Comparison of ENCODE assay signal across 7 mouse cellular contexts in the genomic region with DNA sequence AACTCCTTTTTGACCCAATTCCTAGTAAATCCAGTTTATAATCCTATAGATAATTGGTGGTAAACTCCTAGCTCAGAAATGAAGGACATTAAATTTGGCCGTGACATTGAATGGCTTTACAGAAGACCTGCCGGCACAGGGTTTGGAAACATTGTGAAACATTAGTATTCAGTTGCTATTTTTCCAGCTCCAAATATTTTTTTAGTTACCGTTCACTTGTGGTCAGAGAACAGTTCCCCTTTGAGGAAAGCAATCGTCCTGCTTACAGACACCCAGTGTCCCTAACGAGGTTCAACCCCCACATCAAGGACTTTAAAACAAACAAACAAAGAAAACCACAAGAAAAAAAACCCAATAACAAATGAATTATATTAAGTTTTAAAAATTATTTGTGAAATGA. TPM values are rescaled to one million over a fixed set of nuclear protein-coding genes. Genes with fewer than 3 reads are reported as not detected.
DNase-seq lines count a peak whose midpoint lies in the region; ATAC-seq and TF ChIP-seq lines count a peak whose summit lies in the region.

No protein-coding gene starts in this region.

- no peak overlapping the region for H3K9ac ChIP-seq in hindbrain, embryonic 12.5 days
- no peak overlapping the region for H3K9ac ChIP-seq in hindbrain, embryonic 11.5 days (ENCODE audit: low read depth, low read length)
- no peak overlapping the region for H3K9ac ChIP-seq in hindbrain, postnatal 0 days (replicated peaks; ENCODE audit: low read length)

- WGBS in hindbrain, embryonic 12.5 days = 76% methylated on average over 5 of the region's 5 CpGs
- WGBS in hindbrain, embryonic 11.5 days = 86% methylated on average over 5 of the region's 5 CpGs
- 57% methylated on average over 5 of the region's 5 CpGs for WGBS in hindbrain, postnatal 0 days

- TF ChIP-seq CTCF in hindbrain, postnatal 0 days (IDR thresholded peaks at IDR 0.05; ENCODE audit: low read depth) = no peak

- H3K27me3 ChIP-seq in hindbrain, embryonic 12.5 days = no peaks in the 10 kb centered on the region
- no peaks in the 10 kb centered on the region for H3K27me3 ChIP-seq in hindbrain, embryonic 11.5 days (ENCODE audit: control insufficient read depth, insufficient read depth, low read length)
- H3K27me3 ChIP-seq in hindbrain, postnatal 0 days (ENCODE audit: insufficient read depth, low read length) = no peaks in the 10 kb centered on the region

- no peak for ATAC-seq in hindbrain, embryonic 12.5 days (ENCODE audit: low FRiP score)
- no peak for ATAC-seq in hindbrain, embryonic 11.5 days (ENCODE audit: low FRiP score)
- ATAC-seq in hindbrain, postnatal 0 days = no peak
- no peak for ATAC-seq in erythroblast, adult 5-6 weeks (replicated peaks; ENCODE audit: low FRiP score, poor library complexity, severe bottlenecking)

- no peaks in the 10 kb centered on the region for H3K36me3 ChIP-seq in hindbrain, embryonic 12.5 days
- H3K36me3 ChIP-seq in hindbrain, embryonic 11.5 days (ENCODE audit: control insufficient read depth, insufficient read depth, low read length) = no peaks in the 10 kb centered on the region
- H3K36me3 ChIP-seq in hindbrain, postnatal 0 days (ENCODE audit: insufficient read depth, low read length) = no peaks in the 10 kb centered on the region

- H3K9me3 ChIP-seq in hindbrain, embryonic 12.5 days (replicated peaks) = no peaks in the 10 kb centered on the region
- H3K9me3 ChIP-seq in hindbrain, embryonic 11.5 days (ENCODE audit: control insufficient read depth, low read length) = no peaks in the 10 kb centered on the region
- H3K9me3 ChIP-seq in hindbrain, postnatal 0 days (ENCODE audit: low read length) = no peaks in the 10 kb centered on the region

- no peak for DNase-seq in hindbrain, embryonic 11.5 days (ENCODE audit: low spot score)
- DNase-seq in retina, postnatal 7 days (ENCODE audit: low read depth, low spot score) = peak; percentile 31
- no peak for DNase-seq in retina, embryonic 14.5 days (ENCODE audit: low spot score)
- no peak for DNase-seq in hindbrain, postnatal 0 days (ENCODE audit: low spot score)
- DNase-seq in cerebellum, adult 11 months = no peak

- H3K4me1 ChIP-seq in hindbrain, embryonic 12.5 days = peaks cover 29% of the 10 kb centered on the region
- H3K4me1 ChIP-seq in hindbrain, embryonic 11.5 days (replicated peaks; ENCODE audit: control insufficient read depth, insufficient read depth, low read length) = no peaks in the 10 kb centered on the region
- H3K4me1 ChIP-seq in hindbrain, postnatal 0 days (ENCODE audit: insufficient read depth, low read length) = peaks cover 4% of the 10 kb centered on the region

- H3K4me3 ChIP-seq in hindbrain, embryonic 12.5 days = no peak overlapping the region
- H3K4me3 ChIP-seq in hindbrain, embryonic 11.5 days (ENCODE audit: low read depth, low read length) = no peak overlapping the region
- H3K4me3 ChIP-seq in hindbrain, postnatal 0 days (ENCODE audit: low read length) = peak overlapping the region; percentile 22

- peak overlapping the region; percentile 24; the same call in 1 of the 2 replicates for H3K4me2 ChIP-seq in hindbrain, embryonic 12.5 days (replicated peaks)
- no peak overlapping the region for H3K4me2 ChIP-seq in hindbrain, embryonic 11.5 days (replicated peaks; ENCODE audit: low read depth, low read length)
- H3K4me2 ChIP-seq in hindbrain, postnatal 0 days (ENCODE audit: low read depth, low read length) = peak overlapping the region; percentile 71

- no peak overlapping the region for H3K27ac ChIP-seq in hindbrain, embryonic 12.5 days
- no peak overlapping the region for H3K27ac ChIP-seq in hindbrain, embryonic 11.5 days (ENCODE audit: low read depth, low read length)
- no peak overlapping the region for H3K27ac ChIP-seq in hindbrain, postnatal 0 days

RNA-seq across cellular contexts. Expression of gene Mbnl1, which starts 58.7 kb away (rescaled TPM):
- 46.9 and 56.2 TPM in 2 replicates for polyA plus RNA-seq in hindbrain, embryonic 12.5 days (2016; fragmentation: Nextera tagmentation; extraction: Ambion mirVana)
- 42.0 and 60.0 TPM in 2 replicates for polyA plus RNA-seq in hindbrain, embryonic 11.5 days (2014; fragmentation: Nextera tagmentation; extraction: Ambion mirVana)
- 71.4 and 90.8 TPM in 2 replicates for total RNA-seq in hindbrain, postnatal 0 days (2014; rRNA removed)
- 52.7 and 56.2 TPM in 2 replicates for polyA plus RNA-seq in hindbrain, postnatal 0 days (2015; fragmentation: Nextera tagmentation; extraction: Ambion mirVana)
- 251 and 271 TPM in 2 replicates for total RNA-seq in erythroblast, adult 5-6 weeks (2015; ENCODE audit: low replicate concordance)
- 225 and 231 TPM in 2 replicates for total RNA-seq in erythroblast, adult 5-6 weeks (2017; ENCODE audit: low replicate concordance)
